Mouse (Mus musculus) megakaryocyte, adult 5-6 weeks (primary cell): ENCODE data around the gene Dbndd2. TPM values are rescaled to one million over a fixed set of nuclear protein-coding genes. Genes with fewer than 3 reads are reported as not detected.
A peak's percentile ranks its signal among the peaks of the same experiment; 100 is the strongest.

Experiments used
- ATAC-seq: 2 replicates; pipeline ENCODE4 v1.8.0; 2016; ENCODE audit warnings: mild to moderate bottlenecking, inconsistent platforms; ENCODE audit not compliant: poor library complexity, severe bottlenecking
- total RNA-seq, 2 experiments: library from RNA; stranded (forward) in 1 of 2; stranded (reverse) in 1 of 2; fragments of 153-499, 151-499 nt in 1 of 2; fragments of 221-1000, 200-1000 nt in 1 of 2; gene quantifications; 2 replicates each; pipeline versions ENCODE4 v1.2.3 to v1.2.4; 2015 to 2017

Gene Dbndd2
- total RNA-seq, 2 experiments from 2014 or later = 1.4 to 7.9 TPM

DNA sequence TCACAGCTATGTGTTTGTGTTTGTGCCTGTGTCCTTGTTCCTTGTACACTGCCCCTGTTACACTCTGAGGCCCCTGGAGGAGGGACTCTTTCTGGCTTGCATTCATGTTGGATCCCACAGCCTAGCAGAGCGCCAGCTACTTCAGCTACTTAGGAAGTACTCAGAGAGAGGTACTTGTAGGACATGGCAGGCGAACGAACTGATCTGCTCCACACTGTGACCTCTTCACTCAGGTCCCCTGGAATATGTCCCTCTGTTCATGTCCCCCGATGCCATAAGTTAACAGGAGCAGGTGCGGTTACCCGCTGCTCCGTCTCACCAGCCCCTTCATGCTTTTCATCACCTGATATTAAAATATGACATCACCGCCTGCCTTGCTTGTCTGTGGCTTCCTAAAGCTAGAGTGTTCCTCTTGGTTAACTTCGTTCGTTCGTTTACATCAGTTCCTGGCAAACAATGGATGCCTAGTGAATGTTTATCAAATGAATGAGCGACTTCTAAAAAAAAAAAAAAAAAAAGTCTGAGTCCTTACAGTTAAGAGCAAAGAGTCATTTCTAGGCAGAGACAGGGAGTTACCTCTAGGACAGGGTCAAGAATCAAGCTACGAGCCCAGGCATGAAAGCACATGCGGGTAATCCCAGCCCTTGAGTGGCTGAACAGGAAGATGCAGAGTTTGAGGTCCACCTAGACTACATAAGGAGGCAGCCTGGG is 32.7 kb upstream of the Dbndd2 start:
- ATAC-seq = no peak

GRCm38 (mm10) chr2:164453887-164454500 is 31.9 kb upstream of the Dbndd2 start:
- no peak for ATAC-seq

- peak; percentile 81 for ATAC-seq
These were observed 31.1 kb upstream of the Dbndd2 start for GRCm38 (mm10) chr2:164454846-164455245.

DNA sequence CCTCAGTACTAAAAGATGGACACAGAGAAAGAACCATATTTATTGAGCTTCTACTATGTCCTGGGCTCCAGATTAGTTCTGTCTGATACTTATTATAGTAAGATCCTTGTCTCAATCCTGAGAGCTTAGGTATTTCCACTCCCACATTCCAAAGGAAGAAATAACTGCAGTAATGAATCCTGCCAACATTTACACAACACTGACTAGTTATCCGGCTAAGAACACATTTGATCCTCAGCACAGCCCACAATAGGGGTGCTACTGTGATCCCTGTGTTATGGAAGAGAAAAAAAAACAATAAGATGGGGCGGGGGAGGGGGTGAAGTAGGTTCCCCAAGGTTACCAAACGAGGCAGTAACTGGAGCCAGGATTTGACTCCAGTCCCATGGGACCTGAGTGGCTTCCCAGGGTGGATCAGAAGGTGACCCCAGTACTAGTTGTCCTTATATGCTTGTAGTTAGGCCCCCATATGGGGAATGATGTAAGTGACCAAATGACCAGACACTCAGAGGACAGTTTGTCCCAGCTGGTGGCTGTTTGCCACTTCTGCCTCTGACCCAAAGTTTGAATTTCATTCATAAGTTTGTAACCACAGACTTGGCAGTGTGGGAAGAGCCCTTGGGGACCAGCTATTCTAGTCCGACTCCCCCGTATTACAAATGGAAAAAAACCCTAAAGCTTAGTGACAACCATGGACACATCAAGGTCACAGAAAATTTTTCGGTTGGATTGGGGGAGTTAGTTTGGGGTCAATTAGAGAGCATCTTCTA is 30.3 kb upstream of the Dbndd2 start:
- ATAC-seq = no peak

DNA sequence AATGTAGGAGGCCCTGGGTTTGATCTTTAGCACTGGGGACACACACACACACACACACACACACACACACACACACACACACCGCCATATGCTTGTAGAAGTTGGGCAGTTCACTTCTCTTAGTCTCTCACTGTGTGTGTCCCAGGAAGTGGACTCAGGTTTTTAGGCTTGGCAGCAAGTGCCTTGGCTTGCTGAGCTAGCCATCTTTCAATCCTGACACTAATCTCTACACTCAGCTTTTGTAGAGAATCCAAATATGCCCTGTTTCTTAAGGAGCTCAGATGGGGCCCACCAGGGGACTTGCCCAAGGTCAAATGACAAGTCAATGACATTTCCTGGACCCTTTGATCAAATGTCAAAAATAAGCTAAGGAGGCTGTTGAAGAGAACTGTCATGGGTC is 29.5 kb upstream of the Dbndd2 start:
- no peak for ATAC-seq

DNA sequence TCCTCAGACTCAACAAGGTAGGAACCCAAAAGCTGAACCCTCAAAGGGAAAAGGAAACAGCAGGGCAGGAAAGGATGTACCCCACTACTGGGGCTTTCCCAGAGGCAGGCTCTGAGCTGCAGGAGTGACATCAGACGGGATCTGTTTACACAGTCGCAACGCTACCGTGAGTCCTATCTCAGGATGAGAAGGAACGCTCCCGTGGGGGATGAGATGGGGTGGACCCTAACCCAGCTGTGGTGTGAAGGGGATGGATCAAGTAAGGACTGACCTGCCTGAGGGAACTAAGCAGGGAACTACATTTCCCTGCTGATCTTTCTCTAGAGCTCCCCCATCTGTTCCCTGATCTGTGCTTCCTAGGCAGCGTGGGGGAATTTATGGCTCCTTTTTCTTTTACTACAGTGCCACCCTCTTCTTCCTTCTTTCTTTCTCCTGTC is 29.0 kb upstream of the Dbndd2 start, which contains the start of gene Sys1:
Gene Sys1 (plus strand): TSS at position 101 of the 437 bp plus-strand sequence.
- no peak for ATAC-seq

- ATAC-seq = no peak
These were observed 28.0 kb upstream of the Dbndd2 start for GRCm38 (mm10) chr2:164457942-164458341.

GRCm38 (mm10) chr2:164458535-164458934 is 27.4 kb upstream of the Dbndd2 start:
- ATAC-seq = no peak

DNA sequence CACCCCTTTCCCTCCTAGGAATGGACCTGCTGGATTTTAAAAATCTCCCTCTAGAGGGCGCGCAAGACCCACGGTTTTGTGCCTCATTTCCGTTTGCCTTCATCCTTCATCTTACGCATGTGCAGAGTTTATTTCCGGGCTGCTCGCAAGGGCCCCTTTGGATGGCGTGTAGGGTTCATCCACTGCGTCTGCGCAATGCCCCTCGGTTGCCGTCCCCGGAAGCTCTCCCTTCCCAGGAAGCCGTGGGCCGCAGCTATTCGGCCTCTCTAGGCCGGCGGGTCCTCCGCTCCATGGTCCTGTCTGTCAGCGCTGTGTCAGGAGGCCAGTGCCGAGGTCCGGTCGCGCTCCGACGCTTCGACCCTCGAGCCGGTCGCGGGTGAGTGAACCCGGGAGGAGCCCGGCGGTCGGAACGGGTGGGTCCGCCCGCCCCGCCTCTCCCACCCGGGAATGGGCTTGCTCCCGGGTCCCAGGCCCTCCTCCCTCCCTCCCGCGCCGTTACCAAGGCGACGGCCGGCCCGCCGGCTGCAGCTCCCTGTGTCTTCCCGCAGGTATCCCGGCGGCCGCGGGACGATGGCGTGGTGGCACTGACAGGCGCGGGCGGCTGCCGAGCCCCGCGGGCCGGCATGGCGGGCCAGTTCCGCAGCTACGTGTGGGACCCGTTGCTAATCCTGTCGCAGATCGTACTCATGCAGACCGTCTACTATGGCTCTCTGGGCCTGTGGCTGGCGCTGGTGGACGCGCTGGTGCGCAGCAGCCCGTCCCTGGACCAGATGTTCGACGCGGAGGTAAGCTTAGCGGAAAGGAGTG is 25.0 kb upstream of the Dbndd2 start, which contains the start of gene Gm20458:
Gene Gm20458 (plus strand): TSS at position 223 of the 807 bp plus-strand sequence.
- ATAC-seq = peak; percentile 95

GRCm38 (mm10) chr2:164465161-164465560 is 20.7 kb upstream of the Dbndd2 start:
- no peak for ATAC-seq

DNA sequence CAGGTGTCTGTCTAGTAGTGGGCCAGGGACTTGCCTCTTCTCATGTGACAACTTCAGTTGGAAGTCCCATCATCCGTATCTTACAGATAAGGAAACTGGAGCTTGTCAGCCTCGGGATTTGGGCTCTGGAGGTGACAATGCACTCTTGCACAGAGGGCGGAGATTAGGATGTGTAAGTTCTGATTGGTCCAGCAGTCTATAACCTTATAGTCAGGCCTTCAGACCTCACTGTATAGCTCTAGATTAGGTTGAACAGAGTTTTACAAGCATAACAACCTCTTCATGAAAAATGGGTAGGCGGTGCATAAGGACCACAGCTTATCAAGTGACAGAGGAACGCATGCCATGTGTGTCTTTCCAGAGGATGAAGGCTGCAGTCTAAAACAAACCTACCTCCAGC is 19.1 kb upstream of the Dbndd2 start:
- ATAC-seq = no peak

DNA sequence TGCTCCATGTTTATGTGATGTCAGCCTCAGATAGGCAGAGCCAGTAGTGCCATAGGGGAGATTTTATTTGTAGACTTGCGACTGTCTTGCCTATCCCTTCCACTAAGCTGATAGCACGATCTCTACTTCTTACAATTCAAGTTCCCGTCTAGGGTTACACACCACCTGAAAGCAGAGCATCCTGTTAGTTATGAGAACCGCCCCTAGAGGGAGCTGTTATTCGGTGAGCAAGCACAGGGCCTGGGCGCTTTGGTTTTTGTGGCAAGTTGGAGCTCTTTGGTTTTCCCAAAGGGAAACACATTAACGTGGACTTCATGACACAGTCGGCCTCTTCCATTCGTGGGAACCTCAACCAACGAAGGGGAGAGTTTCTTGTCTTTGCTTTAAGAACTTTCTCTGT is 15.7 kb upstream of the Dbndd2 start:
- ATAC-seq = peak; percentile 82

- ATAC-seq = no peak
These were observed 12.3 kb upstream of the Dbndd2 start, which contains the start of gene Trp53tg5 for GRCm38 (mm10) chr2:164473624-164474023. Gene Trp53tg5 (minus strand): TSS chr2:164473724.

GRCm38 (mm10) chr2:164486258-164487114 is 580 bp downstream of the Dbndd2 start:
- ATAC-seq = peak; percentile 36

- ATAC-seq = peak; percentile 17; the same call in 1 of the 2 replicates
These were observed 1.2 kb downstream of the Dbndd2 start for GRCm38 (mm10) chr2:164487115-164487527.

GRCm38 (mm10) chr2:164487812-164488211 is 1.9 kb downstream of the Dbndd2 start:
- no peak for ATAC-seq

DNA sequence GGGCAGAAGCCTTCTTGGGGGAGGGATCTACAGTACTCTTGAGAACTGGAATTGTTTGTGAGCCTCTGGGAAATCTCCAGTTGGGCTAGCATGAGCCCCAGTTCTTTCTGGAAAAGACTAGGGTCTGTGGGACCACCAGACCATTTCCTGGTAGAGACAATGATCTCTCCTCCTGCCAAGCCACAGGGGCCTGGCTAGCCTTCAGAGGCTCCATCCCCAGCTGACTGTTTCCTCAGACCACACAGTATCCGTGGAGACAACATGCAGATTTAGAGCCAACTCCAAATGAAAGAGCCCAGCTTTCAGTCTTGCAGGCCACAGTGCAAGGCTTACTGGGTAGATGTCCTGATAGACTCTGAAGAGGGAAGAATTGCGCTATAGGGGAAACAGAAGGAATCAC is 8.2 kb downstream of the Dbndd2 start:
- ATAC-seq = no peak

- no peak for ATAC-seq
These were observed 10.4 kb downstream of the Dbndd2 start for GRCm38 (mm10) chr2:164496331-164496730.

DNA sequence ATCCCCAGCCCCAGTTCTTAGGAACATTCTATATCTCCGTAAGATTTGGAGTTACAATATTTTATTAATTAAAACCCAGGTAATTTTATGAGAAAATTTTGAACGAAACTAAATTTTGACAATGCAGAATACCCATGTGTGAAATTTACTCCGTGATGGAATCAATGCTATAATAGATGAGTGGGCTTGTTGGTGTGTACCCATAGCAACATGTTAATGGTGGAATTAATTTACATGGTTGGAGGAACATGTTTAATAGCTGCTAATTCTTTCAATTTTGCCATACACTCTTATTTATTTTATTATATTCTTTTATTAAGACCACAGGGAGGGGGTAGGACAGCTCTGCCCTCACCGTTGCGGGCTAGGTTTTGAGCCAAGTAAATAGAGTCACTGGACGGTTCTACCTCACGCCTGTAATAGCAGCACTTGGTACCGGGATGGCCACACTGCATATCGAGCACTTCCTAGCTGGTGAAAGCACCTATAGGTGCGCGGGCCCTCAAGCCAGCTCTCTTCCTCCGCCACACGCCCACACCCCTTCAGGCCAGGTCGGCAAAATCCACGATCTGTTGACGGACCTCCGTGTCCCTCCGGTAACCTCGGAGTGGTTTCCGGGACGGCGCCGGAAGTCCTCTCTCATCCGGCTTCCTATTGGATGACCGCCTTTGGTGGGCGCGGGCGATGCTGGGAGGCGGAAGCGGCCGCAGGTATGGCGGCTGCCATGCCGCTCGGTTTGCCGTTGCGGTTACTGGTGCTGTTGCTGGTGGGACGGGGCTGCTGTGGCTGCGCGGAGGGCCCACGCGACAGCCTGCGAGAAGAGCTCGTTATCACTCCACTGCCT is 11.2 kb downstream of the Dbndd2 start, which contains the start of gene Pigt:
Gene Pigt (plus strand): TSS at position 674 of the 844 bp plus-strand sequence.
- ATAC-seq = peak; percentile 98
